Mouse (Mus musculus) mouse trophoblast stem cell (cell line): ENCODE data around the gene Acat1.

Experiments used
- in situ Hi-C, 2 experiments: fragments of 300-500 bp; cut with MseI, MboI; formaldehyde crosslinking; loops; 2 replicates in 1 of 2; 3 replicates in 1 of 2; pipeline ENCODE4 v1.15.1; 2025

Gene Acat1

DNA sequence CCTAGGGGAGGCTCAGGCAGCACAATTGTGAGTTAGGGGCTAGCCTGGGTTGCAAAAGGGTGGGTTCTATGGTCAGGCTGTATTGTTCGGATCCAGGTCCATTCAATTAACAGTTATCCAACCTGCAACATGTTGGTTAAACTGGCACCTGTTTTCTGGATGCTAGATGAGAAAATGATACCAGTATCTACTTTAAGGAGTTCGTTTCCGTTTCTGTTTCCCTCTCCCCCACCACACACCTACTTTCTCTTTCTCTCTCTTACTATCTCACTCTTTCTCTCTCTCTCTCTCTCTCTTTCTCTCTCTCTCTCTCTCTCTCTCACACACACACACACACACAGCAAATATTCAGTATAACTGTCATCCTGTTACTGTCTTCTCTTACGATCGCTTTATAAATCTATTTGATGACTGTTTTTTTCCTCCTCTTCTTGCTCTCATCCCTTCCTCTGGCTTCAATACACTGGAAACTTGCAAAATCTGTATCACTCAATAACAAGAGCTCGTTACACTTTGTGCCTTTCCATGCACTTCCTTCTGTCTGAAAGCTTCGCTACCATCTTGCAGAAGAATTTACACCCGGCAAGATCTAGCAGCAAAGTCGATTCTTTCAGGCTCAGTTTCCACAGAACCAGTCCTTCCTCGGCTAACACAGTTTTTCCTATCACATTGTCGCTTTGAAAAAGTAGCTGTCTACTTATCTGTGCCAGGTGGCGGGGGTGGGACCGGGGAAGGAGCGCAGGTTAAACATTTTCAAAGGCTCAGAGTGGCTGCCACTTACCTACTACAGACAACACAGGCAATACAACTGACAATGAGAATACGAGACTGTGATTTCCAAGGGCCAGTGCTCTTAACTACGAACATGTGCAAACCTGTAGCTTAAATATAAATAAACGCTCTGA, 74.5 kb downstream of the Acat1 start:
- in situ Hi-C loops = no loop called here
